Mouse (Mus musculus) midbrain, embryonic 11.5 days (tissue): ENCODE results near the gene Tubb4b. TPM values are rescaled to one million over a fixed set of nuclear protein-coding genes. Genes with fewer than 3 reads are reported as not detected.

ENCODE experiments used
- ATAC-seq: fragments of 200-750 bp; cut with Nextera tagmentation; 2 replicates; pipeline ENCODE4 v1.8.0; 2017; ENCODE audit warnings: moderate TSS enrichment, moderate library complexity; ENCODE audit not compliant: low FRiP score
- DNase-seq: peaks from one replicate; pipeline ENCODE4 v3.0.0; 2015; ENCODE audit warnings: low spot score; ENCODE audit errors: missing footprints
- H3K27ac ChIP-seq: fragments of 300-500 bp; sonication (generic); 2 replicates; pipeline ENCODE4 v1.5.1; 2014; ENCODE audit warnings: low read depth, low read length
- H3K27me3 ChIP-seq: fragments of 300-500 bp; sonication (generic); 2 replicates; pipeline ENCODE4 v1.6.1; 2014; ENCODE audit warnings: mild to moderate bottlenecking, low read length, moderate library complexity, mixed read lengths; ENCODE audit not compliant: control insufficient read depth, insufficient read depth
- H3K36me3 ChIP-seq: fragments of 300-500 bp; sonication (generic); 2 replicates; pipeline ENCODE4 v1.6.1; 2014; ENCODE audit warnings: mild to moderate bottlenecking, low read length, moderate library complexity, mixed read lengths; ENCODE audit not compliant: control insufficient read depth, insufficient read depth
- H3K4me1 ChIP-seq: fragments of 300-500 bp; sonication (generic); 2 replicates; pipeline ENCODE4 v1.6.1; 2014; ENCODE audit warnings: low read length; ENCODE audit not compliant: control insufficient read depth, insufficient read depth
- H3K4me2 ChIP-seq: fragments of 300-500 bp; sonication (generic); 2 replicates; pipeline ENCODE4 v1.6.1; 2014; ENCODE audit warnings: mild to moderate bottlenecking, moderate library complexity
- H3K4me3 ChIP-seq: fragments of 300-500 bp; sonication (generic); 2 replicates; pipeline ENCODE4 v1.5.1; 2014; ENCODE audit warnings: low read depth, low read length
- H3K9ac ChIP-seq: fragments of 300-500 bp; sonication (generic); 2 replicates; pipeline ENCODE4 v1.6.1; 2014; ENCODE audit warnings: low read length
- H3K9me3 ChIP-seq: fragments of 300-500 bp; sonication (generic); 2 replicates; pipeline ENCODE4 v1.6.1; 2016; ENCODE audit warnings: low read length; ENCODE audit not compliant: control insufficient read depth
- WGBS: fragments of 180-500 bp; shearing (Covaris S2); extraction: QIAGEN DNeasy Blood & Tissue Kit; methylation state at CpG from one replicate; pipeline ENCODE4 v1.1.7; 2014; 5-methylcytosine and 5-hydroxymethylcytosine counted together
- polyA plus RNA-seq: library from polyadenylated mRNA; unstranded; fragments of >200 nt; fragmentation: Nextera tagmentation; extraction: Ambion mirVana; gene quantifications from 2 replicates; pipeline ENCODE4 v1.2.1, GENCODE M21; 2014

Tubb4b gene
- polyA plus RNA-seq, 1 experiment from 2014 or later = 571 TPM

DNA sequence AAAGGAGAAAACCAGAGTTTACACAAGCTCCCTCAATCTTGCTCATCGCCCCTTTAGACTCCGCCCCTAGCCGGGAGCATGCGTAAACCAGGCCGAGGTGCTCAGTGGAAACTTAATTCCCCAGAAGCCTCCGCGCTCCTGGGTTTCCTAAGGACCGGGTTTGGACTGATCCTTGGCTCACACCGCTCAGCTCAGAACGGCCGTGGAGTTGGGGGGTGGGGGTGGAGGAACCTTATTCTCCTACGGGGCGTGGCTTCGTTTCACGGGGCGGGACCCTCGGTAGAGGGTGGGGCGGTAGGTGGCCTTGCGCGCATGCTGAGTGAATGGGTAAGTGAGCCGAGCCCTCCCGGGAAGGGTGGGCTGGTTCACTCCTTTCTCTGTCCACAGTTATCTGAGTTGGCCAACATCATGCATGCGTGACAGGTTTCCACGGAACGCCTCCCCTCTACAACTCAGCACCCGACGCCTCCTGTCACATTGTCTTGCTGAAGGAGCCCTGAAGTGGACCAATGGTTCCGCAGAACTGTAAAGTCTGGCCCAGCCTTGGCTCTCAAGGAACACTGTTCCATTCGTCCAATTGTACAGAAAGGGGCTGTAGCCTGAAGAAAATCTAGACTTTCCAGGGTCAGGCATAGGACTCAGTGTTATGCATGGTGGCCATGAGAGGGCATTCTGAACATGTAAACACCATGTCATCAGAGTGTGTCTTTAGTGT, 16.4 kb upstream of the Tubb4b start:
- H3K4me3 ChIP-seq = peak overlapping the region; percentile 43
- 1% methylated on average over 29 of the region's 29 CpGs for WGBS

GRCm38 (mm10) chr2:25240310-25240709, 15.8 kb upstream of the Tubb4b start:
- H3K4me3 ChIP-seq = peak overlapping the region; percentile 43
- ATAC-seq (peak; percentile 10; the same call in 1 of the 2 replicates), DNase-seq (no peak)
- H3K27me3 ChIP-seq = peaks cover 6% of the 10 kb centered on the region
- H3K4me1 ChIP-seq = peaks cover 18% of the 10 kb centered on the region
- peak overlapping the region; percentile 63 for H3K4me2 ChIP-seq
- no peak overlapping the region for H3K27ac ChIP-seq
- 46% methylated on average over 8 of the region's 8 CpGs for WGBS
- peak overlapping the region; percentile 25; the same call in 1 of the 2 replicates for H3K9ac ChIP-seq
- no peaks in the 10 kb centered on the region for H3K36me3 ChIP-seq
- H3K9me3 ChIP-seq = no peaks in the 10 kb centered on the region

More for the DNA sequence above, 16.4 kb upstream of the Tubb4b start:
- peak overlapping the region; percentile 17 for H3K9ac ChIP-seq
- peaks cover 18% of the 10 kb centered on the region for H3K4me1 ChIP-seq
- peak overlapping the region; percentile 63 for H3K4me2 ChIP-seq
- no peaks in the 10 kb centered on the region for H3K9me3 ChIP-seq
- H3K36me3 ChIP-seq = no peaks in the 10 kb centered on the region
- peaks cover 6% of the 10 kb centered on the region for H3K27me3 ChIP-seq
- DNase-seq (peak; percentile 96), ATAC-seq (peak; percentile 72)
- no peak overlapping the region for H3K27ac ChIP-seq

GRCm38 (mm10) chr2:25239766-25240165, 15.3 kb upstream of the Tubb4b start:
- Histone ChIP-seq H3K4me3 (no peak overlapping the region), H3K36me3 (no peaks in the 10 kb centered on the region), H3K27me3 (peaks cover 6% of the 10 kb centered on the region), H3K9me3 (no peaks in the 10 kb centered on the region), H3K27ac (no peak overlapping the region), H3K4me2 (no peak overlapping the region), H3K4me1 (peaks cover 18% of the 10 kb centered on the region), H3K9ac (no peak overlapping the region)
- 90% methylated on average over 3 of the region's 3 CpGs for whole genome bisulfite sequencing
- DNase-seq (peak; percentile 53), ATAC-seq (no peak)

GRCm38 (mm10) chr2:25238106-25238505, 13.6 kb upstream of the Tubb4b start:
- Histone ChIP-seq H3K4me1 (peaks cover 18% of the 10 kb centered on the region), H3K9me3 (no peaks in the 10 kb centered on the region), H3K36me3 (no peaks in the 10 kb centered on the region), H3K4me2 (no peak overlapping the region), H3K4me3 (no peak overlapping the region), H3K9ac (no peak overlapping the region), H3K27ac (no peak overlapping the region), H3K27me3 (peaks cover 6% of the 10 kb centered on the region)
- DNase-seq = peak; percentile 57
- ATAC-seq = no peak

- no peak overlapping the region for H3K4me3 ChIP-seq
- H3K9ac ChIP-seq = no peak overlapping the region
- H3K9me3 ChIP-seq = no peaks in the 10 kb centered on the region
- peaks cover 14% of the 10 kb centered on the region for H3K4me1 ChIP-seq
- WGBS = 70% methylated on average over 4 of the region's 4 CpGs
- no peaks in the 10 kb centered on the region for H3K36me3 ChIP-seq
- peaks cover 6% of the 10 kb centered on the region for H3K27me3 ChIP-seq
- peak; percentile 66 for DNase-seq
- H3K4me2 ChIP-seq = no peak overlapping the region
- no peak overlapping the region for H3K27ac ChIP-seq
- ATAC-seq = no peak
Observed at GRCm38 (mm10) chr2:25237522-25237921, 13.0 kb upstream of the Tubb4b start.

- WGBS = 40% methylated on average over 8 of the region's 8 CpGs
- Histone ChIP-seq H3K27ac (no peak within 1 kb of the TSS), H3K4me3 (no peak within 1 kb of the TSS), H3K9me3 (no peaks in the 10 kb centered on the region), H3K4me1 (peaks cover 9% of the 10 kb centered on the region), H3K9ac (no peak within 1 kb of the TSS), H3K27me3 (peaks cover 4% of the 10 kb centered on the region), H3K36me3 (no peaks in the 10 kb centered on the region), H3K4me2 (no peak within 1 kb of the TSS)
- DNase-seq = peak; percentile 67
- no peak for ATAC-seq
Observed at GRCm38 (mm10) chr2:25236614-25237013, 12.1 kb upstream of the Tubb4b start, which contains the start of gene Rnf224. Gene Rnf224, minus strand, starts transcription at chr2:25236787.

- Histone ChIP-seq H3K4me1 (no peaks in the 10 kb centered on the region), H3K9me3 (no peaks in the 10 kb centered on the region), H3K4me2 (no peak overlapping the region), H3K27me3 (no peaks in the 10 kb centered on the region), H3K27ac (no peak overlapping the region), H3K9ac (no peak overlapping the region), H3K4me3 (no peak overlapping the region), H3K36me3 (no peaks in the 10 kb centered on the region)
- WGBS = 79% methylated on average over 5 of the region's 5 CpGs
- ATAC-seq = no peak
- DNase-seq = peak; percentile 73
Observed at GRCm38 (mm10) chr2:25234551-25235220, 10.2 kb upstream of the Tubb4b start.

DNA sequence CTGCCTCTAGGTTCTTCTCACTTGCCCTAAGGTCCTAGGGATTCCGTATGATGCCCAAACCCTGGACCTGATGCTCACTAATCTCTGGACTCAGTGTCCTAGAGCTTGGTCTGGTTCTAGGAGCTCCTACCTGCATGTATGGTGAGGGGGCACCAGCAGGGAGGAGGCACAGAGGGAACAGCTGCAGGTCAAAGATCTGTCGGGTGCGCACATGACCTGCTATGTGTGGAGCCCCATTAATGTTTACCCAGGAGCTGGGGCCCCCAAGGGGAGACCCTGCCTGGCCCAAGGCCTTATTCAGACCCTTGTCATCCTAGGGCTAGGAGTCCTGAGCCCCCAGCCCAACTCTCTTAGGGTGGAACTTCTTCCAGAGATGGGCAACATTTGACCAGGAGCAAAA, 9.5 kb upstream of the Tubb4b start, which contains the start of gene Slc34a3:
Gene Slc34a3, minus strand, starts transcription at position 315 of the 400 bp plus-strand sequence.
- H3K4me1 ChIP-seq = no peaks in the 10 kb centered on the region
- WGBS = 87% methylated on average over 3 of the region's 3 CpGs
- H3K4me3 ChIP-seq = no peak within 1 kb of the TSS
- no peaks in the 10 kb centered on the region for H3K27me3 ChIP-seq
- H3K27ac ChIP-seq = no peak within 1 kb of the TSS
- ATAC-seq (no peak), DNase-seq (peak; percentile 44)
- no peaks in the 10 kb centered on the region for H3K9me3 ChIP-seq
- no peaks in the 10 kb centered on the region for H3K36me3 ChIP-seq
- H3K9ac ChIP-seq = no peak within 1 kb of the TSS
- H3K4me2 ChIP-seq = no peak within 1 kb of the TSS

GRCm38 (mm10) chr2:25233421-25233820, 8.9 kb upstream of the Tubb4b start:
- Histone ChIP-seq H3K9ac (no peak overlapping the region), H3K27me3 (no peaks in the 10 kb centered on the region), H3K27ac (no peak overlapping the region), H3K4me1 (no peaks in the 10 kb centered on the region), H3K4me3 (no peak overlapping the region), H3K4me2 (no peak overlapping the region), H3K36me3 (no peaks in the 10 kb centered on the region), H3K9me3 (no peaks in the 10 kb centered on the region)
- WGBS = 86% methylated on average over 4 of the region's 4 CpGs
- ATAC-seq (no peak), DNase-seq (peak; percentile 78)
